Mouse (Mus musculus) spleen, adult 2 months (tissue): ENCODE data around the gene Ano9. TPM values are rescaled to one million over a fixed set of nuclear protein-coding genes. Genes with fewer than 3 reads are reported as not detected.

Source experiments
- DNase-seq, 2 experiments: peaks; one replicate each; pipeline versions ENCODE4 v3.0.0 to v3.0.0-alpha.2; 2012 to 2021; ENCODE audit warnings: low spot score in 2 of 2, low read depth in 1 of 2
- H3K27ac ChIP-seq: fragments of 200-500 bp; 2 replicates; pipeline ENCODE4 v1.5.1; 2012; ENCODE audit warnings: low read length, inconsistent platforms; ENCODE audit not compliant: insufficient read depth
- H3K27me3 ChIP-seq: fragments of 200-500 bp; 2 replicates; pipeline ENCODE4 v1.6.1; 2012; ENCODE audit warnings: mild to moderate bottlenecking, moderate library complexity, low read length, inconsistent platforms; ENCODE audit not compliant: control insufficient read depth, insufficient read depth
- H3K36me3 ChIP-seq: fragments of 200-500 bp; 2 replicates; pipeline ENCODE4 v1.6.1; 2012; ENCODE audit warnings: mild to moderate bottlenecking, low read length, inconsistent platforms; ENCODE audit not compliant: control insufficient read depth, insufficient read depth
- H3K4me1 ChIP-seq: fragments of 200-500 bp; 2 replicates; pipeline ENCODE4 v1.6.1; 2011; ENCODE audit warnings: inconsistent platforms; ENCODE audit not compliant: control insufficient read depth, insufficient read depth, insufficient read length
- H3K4me3 ChIP-seq: fragments of 200-500 bp; 2 replicates; pipeline ENCODE4 v1.5.1; 2011; ENCODE audit warnings: mild to moderate bottlenecking, inconsistent platforms; ENCODE audit not compliant: insufficient read depth, insufficient read length; ENCODE audit errors: extremely low read depth
- CTCF ChIP-seq: fragments of 200-500 bp; IDR thresholded peaks from 2 replicates; pipeline ENCODE4 v1.5.1; 2011; ENCODE audit warnings: mild to moderate bottlenecking, inconsistent platforms; ENCODE audit not compliant: insufficient read depth, insufficient read length, insufficient replicate concordance; ENCODE audit errors: extremely low read depth
- POLR2A ChIP-seq: fragments of 200-500 bp; IDR thresholded peaks from 2 replicates; pipeline ENCODE4 v1.6.1; 2011; ENCODE audit warnings: low read depth, low read length, inconsistent platforms
- WGBS: fragments of 180-500 bp; shearing (Covaris S2); methylation state at CpG from one replicate; pipeline ENCODE4 v1.1.7; 2018; 5-methylcytosine and 5-hydroxymethylcytosine counted together
- polyA plus RNA-seq: library from polyadenylated mRNA; depleted of rRNA; stranded (reverse); fragments of >200 nt; gene quantifications from 2 replicates; pipeline ENCODE4 v1.2.3, GENCODE M21; 2012

Ano9 gene
- polyA plus RNA-seq, 1 experiment: 0.02 TPM

DNA sequence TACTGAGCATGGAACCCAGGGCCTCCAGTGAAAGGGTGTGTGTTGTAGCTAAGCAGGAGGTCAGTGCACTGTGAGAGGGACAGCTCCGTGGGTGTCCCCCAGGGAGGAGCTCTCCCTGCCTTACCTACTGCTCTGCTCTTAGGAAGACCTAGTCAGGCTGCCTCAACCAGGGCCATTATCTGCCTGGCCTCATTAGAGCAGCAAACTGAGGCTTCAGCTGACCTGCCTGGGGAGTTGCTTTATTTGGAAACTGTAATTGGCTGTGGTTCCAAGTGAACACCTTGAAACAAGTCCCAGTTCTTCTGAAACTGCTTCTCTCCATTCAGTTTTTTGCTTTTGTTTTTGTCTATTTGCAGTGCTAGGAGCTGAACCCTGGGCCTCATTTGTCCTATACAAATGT is 27.8 kb upstream of the Ano9 start:
- WGBS: 50% methylated on average over 1 of the region's 1 CpGs
- TF ChIP-seq CTCF: no peak
- no peak overlapping the region for H3K4me3 ChIP-seq
- DNase-seq: no peak
- no peaks in the 10 kb centered on the region for H3K4me1 ChIP-seq
- H3K36me3 ChIP-seq: no peaks in the 10 kb centered on the region; the same call in 1 of the 2 replicates
- H3K27me3 ChIP-seq: no peaks in the 10 kb centered on the region
- H3K27ac ChIP-seq: no peak overlapping the region

GRCm38 (mm10) chr7:141144650-141145049 is 27.0 kb upstream of the Ano9 start:
- Histone ChIP-seq H3K4me1 (no peaks in the 10 kb centered on the region), H3K27me3 (no peaks in the 10 kb centered on the region), H3K36me3 (no peaks in the 10 kb centered on the region; the same call in 1 of the 2 replicates), H3K4me3 (no peak overlapping the region), H3K27ac (no peak overlapping the region)
- 57% methylated on average over 3 of the region's 3 CpGs for WGBS
- TF ChIP-seq CTCF: no peak
- TF ChIP-seq POLR2A: no peak
- DNase-seq: no peak

- DNase-seq: no peak
- Histone ChIP-seq H3K36me3 (no peaks in the 10 kb centered on the region; the same call in 1 of the 2 replicates), H3K4me3 (no peak overlapping the region), H3K4me1 (no peaks in the 10 kb centered on the region), H3K27ac (no peak overlapping the region), H3K27me3 (no peaks in the 10 kb centered on the region)
- no peak for TF ChIP-seq POLR2A
- TF ChIP-seq CTCF: no peak
- 92% methylated on average over 2 of the region's 2 CpGs for WGBS
These were observed 26.3 kb upstream of the Ano9 start for GRCm38 (mm10) chr7:141143861-141144260.

DNA sequence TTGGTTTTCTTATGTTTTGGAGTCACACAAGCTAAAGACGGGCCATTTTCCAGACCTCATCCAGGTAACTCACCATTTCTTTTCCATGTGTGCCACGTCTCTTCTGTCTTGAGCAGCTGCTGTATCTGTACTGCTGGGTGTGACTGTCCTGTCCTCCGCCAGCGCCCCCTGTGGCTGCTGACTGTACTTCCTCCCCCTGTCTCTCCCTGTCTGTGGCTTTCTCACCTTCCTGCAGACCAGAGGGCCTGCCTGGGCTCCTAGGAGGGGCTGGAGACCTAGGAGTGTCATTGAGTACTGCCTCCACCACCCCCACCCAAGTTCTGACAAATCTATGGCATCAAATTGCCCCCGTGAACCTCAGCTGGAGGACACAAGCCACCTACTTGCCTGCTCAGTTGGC is 25.5 kb upstream of the Ano9 start:
- Histone ChIP-seq H3K27ac (no peak overlapping the region), H3K4me1 (no peaks in the 10 kb centered on the region), H3K36me3 (no peaks in the 10 kb centered on the region; the same call in 1 of the 2 replicates), H3K4me3 (no peak overlapping the region), H3K27me3 (no peaks in the 10 kb centered on the region)
- TF ChIP-seq POLR2A (no peak), CTCF (peak; percentile 60; the same call in 1 of the 2 replicates)
- DNase-seq: peak in 1 of 2 experiments; percentile 44
- 45% methylated on average over 5 of the region's 5 CpGs for WGBS

DNA sequence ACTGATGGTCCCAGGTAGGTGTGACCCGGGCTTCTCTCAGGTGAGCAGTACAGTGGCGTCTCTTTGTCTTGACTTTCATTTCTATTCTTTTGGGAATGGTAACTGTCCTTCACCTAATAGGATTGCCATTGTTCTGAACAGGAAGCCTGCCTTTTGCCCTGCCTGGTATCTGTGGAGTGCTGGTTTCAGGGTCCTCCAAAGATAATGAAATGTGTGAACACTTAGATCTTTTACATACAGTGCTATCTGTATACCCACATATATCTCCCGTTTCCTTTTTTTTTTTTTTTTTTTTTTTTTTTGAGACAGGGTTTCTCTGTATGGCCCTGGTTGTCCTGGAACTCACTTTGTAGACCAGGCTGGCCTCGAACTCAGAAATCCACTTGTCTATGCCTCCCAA is 23.7 kb upstream of the Ano9 start:
- Histone ChIP-seq H3K4me3 (no peak overlapping the region), H3K4me1 (no peaks in the 10 kb centered on the region), H3K27ac (no peak overlapping the region), H3K27me3 (no peaks in the 10 kb centered on the region), H3K36me3 (peaks cover 2% of the 10 kb centered on the region; the same call in 1 of the 2 replicates)
- no peak for DNase-seq
- no peak for TF ChIP-seq CTCF
- no peak for TF ChIP-seq POLR2A
- 86% methylated on average over 4 of the region's 4 CpGs for WGBS

GRCm38 (mm10) chr7:141131904-141132755 is 14.5 kb upstream of the Ano9 start:
- peak overlapping the region; percentile 10; the same call in 1 of the 2 replicates for H3K27ac ChIP-seq
- no peak for DNase-seq

DNA sequence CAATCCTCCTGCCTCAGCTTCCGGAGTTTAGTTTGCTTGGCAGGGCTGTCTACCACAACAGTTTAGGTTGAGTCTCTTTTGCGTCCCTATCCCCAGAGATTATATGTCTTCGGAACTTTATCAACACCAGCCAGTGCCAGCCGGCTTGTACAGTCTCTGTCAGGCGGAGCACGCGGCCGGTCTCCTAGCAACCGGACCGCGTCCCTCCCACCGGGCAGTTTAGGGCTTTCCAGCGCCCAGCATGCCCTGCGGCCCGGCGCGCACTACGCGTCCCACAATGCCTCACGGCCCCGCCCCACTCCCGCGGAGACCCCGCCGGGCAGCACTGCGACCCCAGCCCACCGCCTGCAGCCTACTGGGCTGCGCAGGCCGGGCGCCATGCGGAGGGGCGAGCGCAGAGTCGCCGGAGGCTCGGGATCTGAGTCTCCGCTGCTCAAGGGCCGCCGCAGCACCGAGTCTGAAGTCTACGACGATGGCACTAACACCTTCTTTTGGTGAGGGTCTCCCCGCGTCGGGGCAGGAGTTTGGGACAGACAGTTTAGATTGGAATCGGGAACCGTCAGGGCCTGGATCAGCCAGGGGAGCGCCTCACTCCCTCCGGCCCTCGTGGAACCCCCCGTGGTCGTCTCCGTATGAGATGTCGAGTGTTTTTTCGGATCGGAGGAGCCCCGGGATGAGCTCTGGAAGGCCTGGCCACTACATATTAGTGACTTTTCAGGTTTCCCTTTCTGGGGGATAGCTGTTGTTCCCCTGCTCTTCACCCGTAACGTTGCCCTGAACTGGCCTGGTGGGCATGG is 13.6 kb upstream of the Ano9 start:
- Histone ChIP-seq H3K4me3 (peak overlapping the region; percentile 94), H3K36me3 (no peaks in the 10 kb centered on the region; the same call in 1 of the 2 replicates), H3K27me3 (no peaks in the 10 kb centered on the region), H3K4me1 (peaks cover 2% of the 10 kb centered on the region; the same call in 1 of the 2 replicates), H3K27ac (peak overlapping the region; percentile 10; the same call in 1 of the 2 replicates)
- TF ChIP-seq CTCF (no peak), POLR2A (no peak)
- WGBS: 1% methylated on average over 59 of the region's 59 CpGs
- DNase-seq: peak; percentile 71 to 87

More at GRCm38 (mm10) chr7:141131904-141132755, 14.5 kb upstream of the Ano9 start:
- peaks cover 2% of the 10 kb centered on the region; the same call in 1 of the 2 replicates for H3K4me1 ChIP-seq
- peak overlapping the region; percentile 94; the same call in 1 of the 2 replicates for H3K4me3 ChIP-seq
- WGBS: 67% methylated on average over 12 of the region's 12 CpGs
- H3K27me3 ChIP-seq: no peaks in the 10 kb centered on the region
- TF ChIP-seq POLR2A: no peak
- H3K36me3 ChIP-seq: peaks cover 2% of the 10 kb centered on the region; the same call in 1 of the 2 replicates
